Mouse (Mus musculus) liver, embryonic 14.5 days (tissue): ENCODE measurements around the gene Gpc6.

ENCODE experiments used
- CTCF ChIP-seq: IDR thresholded peaks from 2 replicates; pipeline ENCODE4 v1.5.1; 2016; ENCODE audit warnings: antibody characterized with exemption, low read depth, control low read depth
- EP300 ChIP-seq: IDR thresholded peaks from 2 replicates; pipeline ENCODE4 v1.6.1; 2016; ENCODE audit warnings: antibody characterized with exemption, low read depth

DNA sequence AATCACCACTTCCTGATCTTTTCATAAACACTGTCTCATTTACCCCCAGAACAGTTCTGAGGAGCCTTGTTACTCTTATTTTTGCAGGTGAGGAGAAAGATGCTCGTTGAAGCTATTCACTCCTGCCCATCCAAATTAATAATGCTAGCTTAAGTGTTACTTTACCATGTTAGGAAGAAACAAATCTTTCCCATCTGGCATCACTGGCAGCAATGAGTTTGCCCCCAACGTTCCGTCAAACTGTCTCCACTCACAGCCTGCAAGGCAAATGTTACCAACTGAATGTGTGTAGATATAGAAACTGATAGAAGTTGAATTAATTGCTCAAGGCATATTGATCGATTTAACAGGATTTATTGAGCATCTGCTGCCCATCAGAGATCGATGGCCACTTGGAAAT, 1047.5 kb downstream of the Gpc6 start:
- TF ChIP-seq CTCF (no peak), EP300 (no peak)
